Mouse (Mus musculus) liver, embryonic 13.5 days (tissue): ENCODE results near the gene Egfl8. TPM values are rescaled to one million over a fixed set of nuclear protein-coding genes. Genes with fewer than 3 reads are reported as not detected.

Source experiments
- ATAC-seq: fragments of 200-750 bp; cut with Nextera tagmentation; 2 replicates; pipeline ENCODE4 v1.8.0; 2017; ENCODE audit warnings: low read depth, mild to moderate bottlenecking, moderate number of reproducible peaks, moderate library complexity
- DNase-seq: peaks from one replicate; pipeline ENCODE4 v3.0.0; 2022
- H3K27ac ChIP-seq: fragments of 300-500 bp; sonication (generic); 2 replicates; pipeline ENCODE4 v1.5.1; 2015; ENCODE audit warnings: moderate library complexity, mild to moderate bottlenecking, inconsistent platforms
- H3K27me3 ChIP-seq: fragments of 300-500 bp; sonication (generic); 2 replicates; pipeline ENCODE4 v1.6.1; 2015; ENCODE audit warnings: mild to moderate bottlenecking, inconsistent platforms
- H3K36me3 ChIP-seq: fragments of 300-500 bp; sonication (generic); 2 replicates; pipeline ENCODE4 v1.6.1; 2015; ENCODE audit warnings: mild to moderate bottlenecking, inconsistent platforms
- H3K4me1 ChIP-seq: fragments of 300-500 bp; sonication (generic); replicated peaks from 2 replicates; pipeline ENCODE4 v1.6.1; 2015; ENCODE audit warnings: inconsistent platforms
- H3K4me2 ChIP-seq: fragments of 300-500 bp; sonication (generic); 2 replicates; pipeline ENCODE4 v1.6.1; 2015; ENCODE audit warnings: inconsistent platforms, mild to moderate bottlenecking, moderate library complexity
- H3K4me3 ChIP-seq: fragments of 300-500 bp; sonication (generic); replicated peaks from 2 replicates; pipeline ENCODE4 v1.5.1; 2015; ENCODE audit warnings: mild to moderate bottlenecking, inconsistent platforms
- H3K9ac ChIP-seq: fragments of 300-500 bp; sonication (generic); 2 replicates; pipeline ENCODE4 v1.6.1; 2015; ENCODE audit warnings: mild to moderate bottlenecking, inconsistent platforms
- H3K9me3 ChIP-seq: fragments of 300-500 bp; sonication (generic); replicated peaks from 2 replicates; pipeline ENCODE4 v1.6.1; 2016; ENCODE audit warnings: inconsistent platforms
- WGBS: fragments of 180-500 bp; shearing (Covaris S2); methylation state at CpG from one replicate; pipeline ENCODE4 v1.1.7; 2015; ENCODE audit not compliant: insufficient replicate concordance; 5-methylcytosine and 5-hydroxymethylcytosine counted together
- polyA plus RNA-seq: library from polyadenylated mRNA; unstranded; fragments of >200 nt; fragmentation: Nextera tagmentation; extraction: Ambion mirVana; gene quantifications from 2 replicates; pipeline ENCODE4 v1.2.1, GENCODE M21; 2015

Egfl8 gene
- 0.30 and 0.34 TPM in 2 replicates for polyA plus RNA-seq

DNA sequence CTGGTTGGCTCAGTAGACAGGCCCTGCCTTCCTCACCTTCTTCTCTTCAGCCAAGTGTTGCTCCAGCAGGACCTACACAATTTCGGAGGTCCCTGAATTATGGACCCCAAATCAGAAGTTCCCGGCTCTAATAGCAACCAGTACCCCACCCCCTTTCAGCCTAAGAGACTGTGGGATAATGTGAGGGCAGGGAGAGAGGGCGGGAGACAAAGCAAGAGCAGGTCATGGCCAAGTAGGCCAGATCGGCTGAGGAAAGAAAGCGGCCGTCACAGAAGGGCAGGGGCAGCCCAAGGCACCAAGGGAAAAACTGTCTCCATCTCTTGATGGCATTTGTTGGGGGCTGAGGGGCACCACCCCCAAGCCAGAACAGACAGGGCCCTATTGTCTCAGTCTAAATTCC is at the start of gene Egfl8:
Egfl8 (minus strand) TSS at position 101 of the 400 bp plus-strand sequence.
- Histone ChIP-seq H3K4me1 (peaks cover 39% of the 10 kb centered on the region), H3K27ac (no peak within 1 kb of the TSS), H3K4me3 (no peak within 1 kb of the TSS), H3K36me3 (peaks cover 54% of the 10 kb centered on the region), H3K27me3 (no peaks in the 10 kb centered on the region), H3K9ac (no peak within 1 kb of the TSS), H3K4me2 (no peak within 1 kb of the TSS), H3K9me3 (no peaks in the 10 kb centered on the region)
- ATAC-seq (no peak), DNase-seq (no peak)
- 72% methylated on average over 6 of the region's 6 CpGs for WGBS

- Histone ChIP-seq H3K4me2 (no peak overlapping the region), H3K4me1 (peaks cover 15% of the 10 kb centered on the region), H3K9me3 (no peaks in the 10 kb centered on the region), H3K27me3 (peaks cover 46% of the 10 kb centered on the region), H3K36me3 (no peaks in the 10 kb centered on the region), H3K9ac (no peak overlapping the region), H3K27ac (no peak overlapping the region), H3K4me3 (no peak overlapping the region)
- DNase-seq (no peak), ATAC-seq (no peak)
- 57% methylated on average over 7 of the region's 7 CpGs for WGBS
Measured at GRCm38 (mm10) chr17:34664472-34664871, 48.7 kb upstream of the Egfl8 start.

- WGBS, result 31% methylated on average over 1 of the region's 1 CpGs
- no peaks in the 10 kb centered on the region for H3K36me3 ChIP-seq
Measured at GRCm38 (mm10) chr17:34663558-34663957, 47.8 kb upstream of the Egfl8 start.

DNA sequence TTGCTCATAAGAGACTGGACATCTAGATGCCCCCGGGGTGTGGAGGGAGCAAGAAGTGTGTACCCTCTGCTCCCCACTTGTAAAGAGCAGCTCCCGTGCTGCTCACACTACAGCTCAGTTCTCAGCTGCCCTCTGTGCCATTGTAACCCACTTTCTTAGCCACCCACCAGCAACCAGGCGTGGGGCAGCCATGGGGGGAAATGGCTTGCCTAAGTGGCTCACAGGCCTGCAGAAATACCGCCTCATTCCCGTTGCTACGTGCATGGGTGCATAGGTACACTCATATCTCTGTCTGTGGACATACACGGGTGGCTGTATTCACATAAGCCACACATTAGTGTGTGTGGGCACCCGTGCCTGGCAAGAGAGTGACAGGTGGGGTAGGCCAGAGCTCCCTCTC is 47.2 kb upstream of the Egfl8 start:
- Histone ChIP-seq H3K4me2 (no peak overlapping the region), H3K9ac (no peak overlapping the region), H3K36me3 (no peaks in the 10 kb centered on the region), H3K4me3 (no peak overlapping the region), H3K27ac (no peak overlapping the region), H3K27me3 (peaks cover 53% of the 10 kb centered on the region), H3K9me3 (no peaks in the 10 kb centered on the region), H3K4me1 (peaks cover 18% of the 10 kb centered on the region)
- DNase-seq, result no peak
- 62% methylated on average over 8 of the region's 8 CpGs for WGBS
- ATAC-seq, result no peak

More at GRCm38 (mm10) chr17:34663558-34663957, 47.8 kb upstream of the Egfl8 start:
- H3K4me3 ChIP-seq, result no peak overlapping the region
- ATAC-seq, result no peak
- H3K27me3 ChIP-seq, result peaks cover 50% of the 10 kb centered on the region
- no peaks in the 10 kb centered on the region for H3K9me3 ChIP-seq
- DNase-seq, result no peak
- H3K4me2 ChIP-seq, result no peak overlapping the region
- peaks cover 18% of the 10 kb centered on the region for H3K4me1 ChIP-seq
- H3K27ac ChIP-seq, result no peak overlapping the region
- H3K9ac ChIP-seq, result no peak overlapping the region

DNA sequence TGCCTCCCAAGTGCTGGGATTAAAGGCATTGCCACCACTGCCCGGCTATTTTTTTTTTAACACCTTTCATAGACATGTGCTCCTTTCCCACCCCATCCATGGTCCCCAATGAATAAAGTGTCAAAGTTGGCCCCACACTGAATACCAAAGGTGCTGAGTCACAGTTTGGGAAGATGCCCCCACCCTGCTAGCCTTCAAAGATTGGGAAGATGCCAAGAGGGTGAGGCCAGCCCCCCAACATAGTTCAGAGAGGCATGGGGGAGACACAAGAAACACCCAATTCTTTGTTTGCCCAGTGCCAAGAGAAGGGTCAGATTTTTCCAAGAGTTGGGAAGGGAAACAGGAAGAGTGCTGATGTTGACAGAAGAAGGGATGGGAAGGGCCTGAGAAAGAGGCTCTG is 46.7 kb upstream of the Egfl8 start:
- no peak overlapping the region for H3K4me2 ChIP-seq
- H3K9me3 ChIP-seq, result no peaks in the 10 kb centered on the region
- H3K4me1 ChIP-seq, result peaks cover 18% of the 10 kb centered on the region
- no peak overlapping the region for H3K9ac ChIP-seq
- ATAC-seq (no peak), DNase-seq (no peak)
- H3K36me3 ChIP-seq, result no peaks in the 10 kb centered on the region
- no peak overlapping the region for H3K4me3 ChIP-seq
- 74% methylated on average over 1 of the region's 1 CpGs for WGBS
- H3K27me3 ChIP-seq, result peaks cover 54% of the 10 kb centered on the region
- H3K27ac ChIP-seq, result no peak overlapping the region

- H3K4me2 ChIP-seq, result 0 out of 2 replicates have a peak overlapping the region, but pooled peaks have one; percentile 2
Measured at GRCm38 (mm10) chr17:34661121-34661591, 45.4 kb upstream of the Egfl8 start.

DNA sequence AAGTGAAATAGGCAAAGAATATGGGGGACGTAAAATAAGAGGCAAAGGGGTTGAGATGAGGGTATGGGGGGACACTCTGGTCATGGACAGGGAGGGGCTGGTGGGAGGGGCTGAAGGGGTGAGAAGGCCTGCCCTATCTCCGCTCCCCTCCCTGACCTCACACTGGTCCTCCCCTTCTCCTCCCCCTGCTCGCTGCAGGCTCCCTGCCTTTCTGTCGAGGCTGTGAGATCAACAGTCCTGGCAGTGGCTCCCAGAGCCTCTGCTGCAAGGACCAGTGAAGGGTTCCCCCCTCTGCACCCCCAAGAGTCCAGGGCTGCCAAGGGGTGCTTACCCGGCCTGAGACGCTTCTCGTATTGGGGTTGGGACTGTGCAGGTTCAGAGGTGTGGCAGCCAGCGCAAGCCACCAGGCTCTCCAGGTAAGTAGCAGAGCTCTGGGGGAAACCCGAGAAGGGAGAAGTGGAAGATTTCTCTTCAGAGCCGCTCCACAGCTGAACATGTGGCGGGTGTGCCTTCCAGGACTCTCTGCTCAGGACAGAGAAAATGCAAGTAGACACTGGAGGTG is 44.6 kb upstream of the Egfl8 start:
- H3K4me2 ChIP-seq, result no peak overlapping the region
- 32% methylated on average over 10 of the region's 11 CpGs for WGBS

More at GRCm38 (mm10) chr17:34661121-34661591, 45.4 kb upstream of the Egfl8 start:
- ATAC-seq (no peak), DNase-seq (no peak)
- Histone ChIP-seq H3K36me3 (no peaks in the 10 kb centered on the region), H3K27me3 (peaks cover 58% of the 10 kb centered on the region), H3K27ac (no peak overlapping the region), H3K4me1 (peaks cover 18% of the 10 kb centered on the region), H3K4me3 (no peak overlapping the region), H3K9ac (no peak overlapping the region), H3K9me3 (no peaks in the 10 kb centered on the region)
- 4% methylated on average over 19 of the region's 19 CpGs for WGBS

GRCm38 (mm10) chr17:34659897-34660214 is 44.1 kb upstream of the Egfl8 start:
- DNase-seq (no peak), ATAC-seq (no peak)
- Histone ChIP-seq H3K27me3 (peaks cover 54% of the 10 kb centered on the region), H3K9me3 (no peaks in the 10 kb centered on the region), H3K4me2 (no peak overlapping the region), H3K4me1 (peaks cover 24% of the 10 kb centered on the region), H3K4me3 (no peak overlapping the region), H3K9ac (no peak overlapping the region), H3K36me3 (no peaks in the 10 kb centered on the region), H3K27ac (no peak overlapping the region)
- 43% methylated on average over 3 of the region's 3 CpGs for WGBS

More for the DNA sequence above, 44.6 kb upstream of the Egfl8 start:
- Histone ChIP-seq H3K36me3 (no peaks in the 10 kb centered on the region), H3K27me3 (peaks cover 54% of the 10 kb centered on the region), H3K4me1 (peaks cover 20% of the 10 kb centered on the region), H3K9ac (no peak overlapping the region), H3K9me3 (no peaks in the 10 kb centered on the region), H3K27ac (no peak overlapping the region), H3K4me3 (no peak overlapping the region)
- ATAC-seq, result no peak
- DNase-seq, result no peak

GRCm38 (mm10) chr17:34659181-34659896 is 43.6 kb upstream of the Egfl8 start:
- Histone ChIP-seq H3K36me3 (peaks cover 5% of the 10 kb centered on the region; the same call in 1 of the 2 replicates), H3K4me1 (peaks cover 29% of the 10 kb centered on the region), H3K9ac (no peak overlapping the region), H3K27ac (no peak overlapping the region), H3K27me3 (peaks cover 54% of the 10 kb centered on the region), H3K4me2 (no peak overlapping the region), H3K4me3 (no peak overlapping the region), H3K9me3 (no peaks in the 10 kb centered on the region)
- DNase-seq (no peak), ATAC-seq (no peak)
- WGBS, result 37% methylated on average over 12 of the region's 12 CpGs

DNA sequence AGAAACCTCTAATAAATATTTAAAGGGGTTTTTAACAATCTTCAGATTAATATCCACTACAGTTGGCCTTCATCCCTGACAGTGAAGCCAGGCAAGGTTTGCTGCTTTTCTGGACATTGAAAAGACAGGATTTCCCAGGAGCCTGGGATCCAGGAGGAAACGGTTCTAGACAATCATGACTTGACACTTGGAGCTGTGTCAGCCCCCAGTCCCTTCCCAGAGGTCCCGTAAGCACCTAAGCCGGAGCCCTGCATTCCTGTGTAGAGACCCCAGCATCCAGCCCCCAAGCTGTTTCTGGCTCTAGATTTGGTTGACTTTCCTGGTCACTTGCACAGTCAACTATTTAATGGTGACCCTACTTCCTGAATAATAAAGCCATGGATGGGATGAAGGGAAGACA is 42.8 kb upstream of the Egfl8 start:
- Histone ChIP-seq H3K4me2 (no peak overlapping the region), H3K9me3 (no peaks in the 10 kb centered on the region), H3K27ac (no peak overlapping the region), H3K36me3 (peaks cover 9% of the 10 kb centered on the region), H3K27me3 (peaks cover 52% of the 10 kb centered on the region), H3K4me3 (no peak overlapping the region), H3K4me1 (peaks cover 31% of the 10 kb centered on the region), H3K9ac (no peak overlapping the region)
- WGBS, result 59% methylated on average over 3 of the region's 3 CpGs
- no peak for ATAC-seq
- no peak for DNase-seq

- Histone ChIP-seq H3K9ac (no peak overlapping the region), H3K27ac (no peak overlapping the region), H3K9me3 (no peaks in the 10 kb centered on the region), H3K4me2 (no peak overlapping the region), H3K27me3 (peaks cover 47% of the 10 kb centered on the region), H3K4me3 (no peak overlapping the region), H3K36me3 (peaks cover 13% of the 10 kb centered on the region), H3K4me1 (peaks cover 31% of the 10 kb centered on the region)
- no peak for ATAC-seq
- 20% methylated on average over 2 of the region's 2 CpGs for WGBS
- DNase-seq, result no peak
Measured at GRCm38 (mm10) chr17:34658145-34658544, 42.4 kb upstream of the Egfl8 start.

DNA sequence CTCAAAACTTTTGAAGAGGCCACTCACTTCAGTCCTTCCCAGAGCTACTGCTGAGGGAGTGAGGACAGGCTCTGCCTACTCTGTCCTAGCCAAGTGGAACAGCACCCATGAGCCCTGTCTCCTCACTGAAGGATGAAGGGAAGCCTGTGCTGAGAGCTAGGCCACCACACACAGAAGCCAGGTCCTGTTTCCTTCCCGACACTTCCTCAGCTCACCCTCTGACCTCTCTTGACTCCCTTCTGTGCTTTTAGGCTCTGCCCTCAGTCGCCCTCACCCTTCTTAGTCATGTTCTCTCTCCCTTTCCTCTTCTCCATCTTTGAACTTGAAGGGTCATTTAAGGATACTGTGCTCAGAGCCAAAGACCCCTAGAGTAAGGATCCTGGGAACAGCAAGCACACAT is 41.5 kb upstream of the Egfl8 start:
- Histone ChIP-seq H3K4me3 (no peak overlapping the region), H3K27ac (no peak overlapping the region), H3K9ac (no peak overlapping the region), H3K36me3 (peaks cover 21% of the 10 kb centered on the region), H3K27me3 (peaks cover 39% of the 10 kb centered on the region), H3K9me3 (no peaks in the 10 kb centered on the region), H3K4me2 (no peak overlapping the region), H3K4me1 (peaks cover 31% of the 10 kb centered on the region)
- ATAC-seq (no peak), DNase-seq (no peak)
- WGBS, result 20% methylated on average over 2 of the region's 2 CpGs
